Mouse (Mus musculus) heart, embryonic 12.5 days (tissue): ENCODE results near the gene Zc2hc1b. TPM values are rescaled to one million over a fixed set of nuclear protein-coding genes. Genes with fewer than 3 reads are reported as not detected.

Experiments
- polyA plus RNA-seq: library from polyadenylated mRNA; unstranded; fragments of >200 nt; fragmentation: Nextera tagmentation; extraction: Ambion mirVana; gene quantifications from 2 replicates; pipeline ENCODE4 v1.2.1, GENCODE M21; 2016

Zc2hc1b gene
- polyA plus RNA-seq, 1 experiment from 2014 or later = not detected

Other genes with a start within 250 kb of the Zc2hc1b start
- 5.5 and 6.4 TPM in 2 replicates for gene Stx11, start 213.7 kb downstream of the Zc2hc1b start, polyA plus RNA-seq
- 29.6 and 30.7 TPM in 2 replicates for gene Sf3b5, start 172.7 kb downstream of the Zc2hc1b start, polyA plus RNA-seq
- gene Plagl1, start 117.5 kb downstream of the Zc2hc1b start, polyA plus RNA-seq = 257 and 286 TPM in 2 replicates
- 57.3 and 65.5 TPM in 2 replicates for gene Ltv1, start 15.1 kb upstream of the Zc2hc1b start, polyA plus RNA-seq